Mouse (Mus musculus) layer of hippocampus, adult 11-12 months (tissue): ENCODE measurements around the gene Memo1.
A peak's percentile ranks its signal among the peaks of the same experiment; 100 is the strongest.
"Not testable (repeated sequence)": the region's sequence is repeated elsewhere in the genome, so short reads cannot be mapped to it uniquely, and the experiment has no call there.

ENCODE experiments used
- DNase-seq: peaks from one replicate; pipeline ENCODE4 v3.0.0; 2022; ENCODE audit warnings: low spot score

Gene Memo1

DNA sequence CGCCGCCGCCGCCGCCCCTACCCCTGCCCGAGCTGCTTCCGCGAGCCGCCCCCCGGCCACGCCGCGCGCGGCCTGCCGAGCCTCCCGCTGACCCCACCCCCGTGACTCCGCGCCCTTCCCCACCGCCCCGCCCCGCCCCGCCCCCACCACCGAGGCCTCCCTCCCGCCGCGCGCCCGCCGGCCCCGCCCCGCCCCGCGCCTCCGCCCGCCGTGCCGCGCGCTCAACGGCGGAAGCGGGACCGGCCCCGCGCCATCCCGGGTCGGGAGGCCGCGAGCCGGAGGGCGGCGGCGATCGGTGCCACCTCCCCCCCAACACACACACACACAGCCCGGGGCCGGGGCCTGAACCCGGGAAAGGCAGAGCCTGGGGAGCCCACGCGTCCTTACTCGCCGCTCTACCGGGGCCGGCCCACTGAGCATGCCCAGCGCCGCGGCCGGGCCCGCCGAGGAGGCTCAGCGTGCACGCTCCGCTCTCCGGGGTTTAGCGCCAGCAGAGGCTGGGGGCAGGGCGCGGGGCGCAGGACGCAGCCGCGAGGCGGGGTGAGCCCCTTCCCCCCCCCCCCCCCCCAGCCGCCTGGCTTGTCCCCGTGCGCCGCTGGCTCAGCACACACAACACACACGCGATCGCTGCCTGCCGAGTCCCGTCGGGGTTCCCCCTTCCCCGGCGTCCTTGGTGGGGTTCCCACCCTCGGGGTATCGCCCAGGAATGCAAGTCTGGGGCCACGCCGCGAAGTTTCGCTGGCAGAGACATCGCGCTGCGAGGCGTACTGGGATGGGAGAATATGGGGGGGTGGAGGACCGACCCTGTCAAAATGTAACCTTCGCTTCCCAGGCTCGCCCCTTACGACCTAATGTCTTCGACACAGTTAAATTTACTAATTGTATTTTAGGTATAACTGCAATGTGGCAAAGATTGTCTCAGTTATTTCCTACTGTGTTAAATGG, at the start of gene Memo1:
TSS of gene Memo1 (minus strand) at position 496 of the 945 bp plus-strand sequence.
- DNase-seq, result peak; percentile 82

DNA sequence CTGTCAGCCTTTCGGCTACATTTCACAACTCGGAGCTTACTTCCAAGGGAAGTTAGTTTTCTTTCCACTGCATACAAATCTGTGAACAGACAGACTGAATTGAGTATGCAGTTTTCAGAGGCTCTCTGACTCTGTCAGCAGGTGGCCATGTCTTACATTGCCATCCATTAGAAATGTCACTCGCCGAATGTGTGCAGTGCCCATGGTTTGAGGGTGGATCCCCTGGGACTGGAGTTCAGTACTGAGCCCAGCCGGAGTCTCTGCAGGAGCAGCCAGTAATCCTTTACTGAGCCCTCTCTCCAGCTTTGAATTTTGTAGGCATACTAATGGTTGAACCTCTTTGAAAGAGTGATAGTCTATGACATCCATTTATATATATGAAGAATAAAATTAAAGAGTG, 45.8 kb upstream of the Memo1 start:
- DNase-seq, result no peak

- peak; percentile 59 for DNase-seq
Measured at GRCm38 (mm10) chr17:74338937-74339804, 43.9 kb upstream of the Memo1 start, which contains the start of gene Spast. Gene Spast (plus strand): TSS chr17:74338987.

GRCm38 (mm10) chr17:74338225-74338931, 43.1 kb upstream of the Memo1 start:
- peak; percentile 94 for DNase-seq

DNA sequence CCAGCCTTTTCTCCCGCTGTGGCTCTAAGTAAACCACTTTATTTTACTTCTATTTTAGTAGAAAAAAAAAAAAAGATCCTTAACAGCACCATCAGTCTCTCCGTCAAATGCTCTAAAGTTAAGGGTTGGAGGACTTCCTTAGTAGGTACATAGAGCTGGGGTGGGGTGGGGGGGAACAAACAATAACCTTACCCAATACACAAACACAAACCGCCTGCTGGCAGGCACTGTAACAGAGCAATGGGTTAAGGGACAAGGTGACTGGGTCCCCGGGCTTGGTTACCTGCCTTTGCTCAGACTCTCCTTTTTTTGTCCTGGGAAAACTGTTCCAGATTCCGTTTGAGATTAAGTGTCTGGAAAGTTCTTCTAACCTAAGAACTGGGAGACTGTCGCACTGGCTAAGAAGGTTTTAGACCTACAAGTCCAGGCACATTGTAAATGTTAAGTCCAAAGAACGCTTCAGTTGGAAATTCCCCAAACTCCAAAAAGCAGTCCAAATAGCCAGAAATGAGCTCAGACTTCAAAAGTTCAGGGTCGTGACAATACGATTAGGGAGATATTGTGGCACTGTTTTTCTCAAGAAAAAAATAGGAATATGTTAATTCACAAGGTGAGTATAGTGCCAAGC, 35.8 kb upstream of the Memo1 start:
- DNase-seq, result no peak

DNA sequence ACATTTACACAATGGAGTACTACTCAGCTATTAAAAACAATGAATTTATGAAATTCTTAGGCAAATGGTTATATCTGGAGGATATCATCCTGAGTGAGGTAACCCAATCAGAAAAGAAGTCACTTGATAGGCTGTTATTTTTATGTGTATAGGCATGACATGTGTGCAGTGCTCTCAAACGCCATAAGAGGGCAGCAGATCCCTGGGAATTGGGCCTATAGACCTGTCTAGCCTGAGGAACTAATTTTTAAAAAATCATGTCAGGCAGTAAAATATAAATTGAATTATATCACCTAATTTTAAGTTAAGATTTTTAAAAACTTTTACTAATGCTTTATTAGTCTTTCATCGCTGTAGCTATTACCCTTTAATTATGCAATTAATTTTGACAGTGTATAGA, 32.8 kb upstream of the Memo1 start:
- DNase-seq, result not testable (repeated sequence)

DNA sequence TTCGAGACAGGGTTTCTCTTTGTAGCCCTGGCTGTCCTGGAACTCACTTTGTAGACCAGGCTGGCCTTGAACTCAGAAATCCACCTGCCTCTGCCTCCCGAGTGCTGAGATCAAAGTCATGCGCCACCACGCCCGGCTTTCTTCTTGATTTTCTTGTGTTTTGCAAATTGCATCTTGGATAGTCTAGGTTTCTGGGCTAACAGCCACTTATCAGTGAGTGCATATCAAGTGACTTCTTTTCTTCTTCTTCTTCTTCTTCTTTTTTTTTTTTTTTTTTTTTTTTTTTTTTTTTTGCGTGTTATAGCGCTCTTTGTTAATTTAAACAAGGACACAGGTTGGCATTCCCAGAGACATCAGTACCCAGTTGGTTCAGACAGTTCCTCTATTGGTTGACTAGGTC, 31.9 kb upstream of the Memo1 start:
- not testable (repeated sequence) for DNase-seq

- DNase-seq, result no peak
Measured at GRCm38 (mm10) chr17:74323844-74324243, 28.5 kb upstream of the Memo1 start, which contains the start of gene Dpy30. Gene Dpy30 (minus strand): TSS chr17:74323944.

- DNase-seq, result no peak
Measured at GRCm38 (mm10) chr17:74322400-74323054, 27.2 kb upstream of the Memo1 start.

DNA sequence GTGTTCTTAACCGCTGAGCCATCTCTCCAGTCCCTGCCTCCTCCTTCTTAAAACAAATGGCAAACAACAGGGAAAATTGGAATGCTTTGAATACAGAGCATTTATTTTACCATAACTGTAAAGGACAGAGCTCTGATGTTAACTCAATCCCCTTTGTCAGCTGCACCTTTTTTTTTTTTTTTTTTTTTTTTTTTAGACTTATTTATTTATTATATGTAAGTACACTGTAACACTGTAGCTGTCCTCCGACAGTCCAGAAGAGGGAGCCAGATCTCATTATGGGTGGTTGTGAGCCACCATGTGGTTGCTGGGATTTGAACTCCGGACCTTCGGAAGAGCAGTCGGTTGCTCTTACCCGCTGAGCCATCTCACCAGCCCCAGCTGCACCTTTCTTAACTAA, 23.4 kb upstream of the Memo1 start:
- DNase-seq, result no peak

- DNase-seq, result peak; percentile 88
Measured at GRCm38 (mm10) chr17:74316309-74316863, 21.1 kb upstream of the Memo1 start.

DNA sequence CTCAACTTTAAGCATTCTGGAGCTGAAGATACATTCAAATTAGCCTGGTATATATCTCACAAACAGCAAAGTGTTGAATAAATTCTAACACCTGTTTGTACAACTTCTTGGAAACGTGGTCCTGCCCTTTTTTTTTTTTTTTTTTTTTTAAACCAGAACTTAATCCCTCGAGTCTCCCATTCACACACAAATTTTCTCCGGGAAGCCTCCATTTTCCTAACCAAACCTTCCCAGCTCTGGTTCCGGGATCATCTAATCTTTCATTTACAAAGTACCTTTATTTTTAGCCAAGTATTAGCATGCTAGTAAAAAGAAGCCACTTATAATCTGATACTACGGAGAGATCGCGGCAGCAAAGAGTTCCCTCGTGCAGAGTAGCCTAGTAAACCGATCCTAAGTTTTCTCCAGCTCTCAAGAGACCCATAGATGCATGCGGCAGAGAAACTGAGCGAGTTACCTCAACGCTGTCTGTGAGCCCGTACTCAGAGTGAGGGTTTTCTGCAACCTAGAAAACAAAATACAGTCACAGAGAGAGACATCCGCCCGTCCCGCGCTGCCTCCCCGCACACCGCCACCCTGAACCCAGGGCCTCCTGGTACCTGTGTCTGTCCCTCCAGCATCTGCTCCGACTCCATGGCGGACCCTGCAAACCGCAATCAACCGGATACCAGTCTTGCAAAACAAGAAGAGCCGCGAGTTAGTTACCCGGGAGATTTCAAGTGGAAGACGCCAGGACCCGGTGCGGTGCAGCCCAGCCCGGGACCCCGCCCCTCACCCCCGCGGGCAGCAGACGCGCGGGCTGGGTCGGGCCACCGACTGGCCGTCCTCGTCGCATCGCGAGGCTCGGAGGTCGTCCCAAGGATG, 20.4 kb upstream of the Memo1 start:
- no peak for DNase-seq

GRCm38 (mm10) chr17:74306021-74306420, 10.7 kb upstream of the Memo1 start:
- no peak for DNase-seq

DNA sequence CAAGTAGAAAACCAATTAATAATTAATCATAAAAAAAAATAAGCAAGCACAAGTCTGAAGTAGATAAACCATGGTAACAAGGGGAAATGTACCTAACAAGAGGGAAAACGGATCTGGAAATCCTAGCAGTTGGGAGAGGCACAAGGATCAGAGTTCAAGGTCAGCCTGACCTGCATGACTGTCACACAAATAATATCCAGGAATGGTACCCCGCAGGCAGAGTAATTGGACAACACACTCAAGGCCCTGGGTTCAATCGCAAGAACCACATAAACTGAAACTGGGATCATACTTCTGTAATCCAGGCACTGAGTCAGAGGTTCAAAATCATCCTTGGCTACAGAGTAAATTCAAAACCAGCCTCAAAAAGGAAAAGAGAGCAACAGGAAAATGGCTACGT, 10.3 kb upstream of the Memo1 start:
- no peak for DNase-seq

DNA sequence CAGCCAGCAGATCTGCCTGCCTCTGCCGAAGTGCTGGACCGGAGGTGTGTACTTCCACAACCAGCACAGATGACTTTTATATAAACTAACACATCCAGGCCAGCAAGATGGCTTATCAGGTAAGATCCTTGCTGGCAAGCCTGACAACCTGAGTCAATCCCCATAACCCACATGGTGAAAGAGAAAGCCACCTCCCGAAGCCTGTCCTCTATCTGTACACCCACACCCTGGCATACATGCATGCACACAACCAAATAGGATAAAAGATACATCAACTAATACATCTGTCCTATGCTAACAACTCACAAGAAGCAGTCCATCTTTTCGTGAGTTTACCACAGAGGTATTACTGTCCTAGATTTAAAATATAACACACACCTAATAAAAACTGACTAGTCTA, 8.7 kb upstream of the Memo1 start:
- no peak for DNase-seq

- no peak for DNase-seq
Measured at GRCm38 (mm10) chr17:74300089-74300488, 4.8 kb upstream of the Memo1 start.

DNA sequence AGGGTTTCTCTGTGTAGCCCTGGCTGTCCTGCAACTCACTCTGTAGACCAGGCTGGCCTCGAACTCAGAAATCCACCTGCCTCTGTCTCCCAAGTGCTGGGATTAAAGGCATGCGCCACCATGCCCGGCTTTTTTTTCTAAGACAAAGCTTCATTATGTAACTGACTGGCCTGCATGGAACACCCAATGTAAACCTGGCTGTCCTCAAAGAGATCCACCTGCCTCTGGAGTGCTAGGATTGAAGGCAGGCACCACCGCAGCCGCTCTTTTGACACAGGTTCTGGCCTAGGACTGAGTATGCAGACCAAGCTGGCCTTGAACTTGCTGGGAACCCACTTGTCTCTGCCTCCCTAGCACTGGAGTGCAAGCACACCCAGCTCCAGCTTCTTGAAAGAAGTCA, 1.7 kb upstream of the Memo1 start:
- not testable (repeated sequence) for DNase-seq

GRCm38 (mm10) chr17:74296076-74296823, 929 bp upstream of the Memo1 start:
- DNase-seq, result no peak
